Mouse (Mus musculus) heart, embryonic 12.5 days (tissue): Measurements from ENCODE around the gene Rps6kb2. TPM values are rescaled to one million over a fixed set of nuclear protein-coding genes. Genes with fewer than 3 reads are reported as not detected.

Experiments
- ATAC-seq: fragments of 200-750 bp; cut with Nextera tagmentation; 2 replicates; pipeline ENCODE4 v1.8.0; 2017; ENCODE audit warnings: moderate TSS enrichment, moderate library complexity; ENCODE audit not compliant: insufficient number of reproducible peaks, low FRiP score
- H3K27ac ChIP-seq: fragments of 300-500 bp; sonication (generic); 2 replicates; pipeline ENCODE4 v1.5.1; 2016; ENCODE audit warnings: mild to moderate bottlenecking, moderate library complexity; ENCODE audit not compliant: poor library complexity, severe bottlenecking
- H3K27me3 ChIP-seq: fragments of 300-500 bp; sonication (generic); replicated peaks from 2 replicates; pipeline ENCODE4 v1.6.1; 2016; ENCODE audit warnings: mild to moderate bottlenecking, moderate library complexity
- H3K36me3 ChIP-seq: fragments of 300-500 bp; sonication (generic); 2 replicates; pipeline ENCODE4 v1.6.1; 2016; ENCODE audit warnings: mild to moderate bottlenecking, moderate library complexity
- H3K4me1 ChIP-seq: fragments of 300-500 bp; sonication (generic); replicated peaks from 2 replicates; pipeline ENCODE4 v1.6.1; 2016; ENCODE audit warnings: mild to moderate bottlenecking
- H3K4me2 ChIP-seq: fragments of 300-500 bp; sonication (generic); 2 replicates; pipeline ENCODE4 v1.6.1; 2016; ENCODE audit warnings: mild to moderate bottlenecking, moderate library complexity
- H3K4me3 ChIP-seq: fragments of 300-500 bp; sonication (generic); 2 replicates; pipeline ENCODE4 v1.5.1; 2016; ENCODE audit warnings: mild to moderate bottlenecking
- H3K9ac ChIP-seq: fragments of 300-500 bp; sonication (generic); 2 replicates; pipeline ENCODE4 v1.6.1; 2016; ENCODE audit warnings: mild to moderate bottlenecking, moderate library complexity
- H3K9me3 ChIP-seq: fragments of 300-500 bp; sonication (generic); replicated peaks from 2 replicates; pipeline ENCODE4 v1.6.1; 2016; ENCODE audit warnings: mild to moderate bottlenecking, moderate library complexity
- WGBS: fragments of 180-500 bp; shearing (Covaris S2); methylation state at CpG from one replicate; pipeline ENCODE4 v1.1.7; 2016; 5-methylcytosine and 5-hydroxymethylcytosine counted together
- polyA plus RNA-seq: library from polyadenylated mRNA; unstranded; fragments of >200 nt; fragmentation: Nextera tagmentation; extraction: Ambion mirVana; gene quantifications from 2 replicates; pipeline ENCODE4 v1.2.1, GENCODE M21; 2016

The Rps6kb2 gene
- polyA plus RNA-seq, 1 experiment from 2014 or later: 55.7 TPM

DNA sequence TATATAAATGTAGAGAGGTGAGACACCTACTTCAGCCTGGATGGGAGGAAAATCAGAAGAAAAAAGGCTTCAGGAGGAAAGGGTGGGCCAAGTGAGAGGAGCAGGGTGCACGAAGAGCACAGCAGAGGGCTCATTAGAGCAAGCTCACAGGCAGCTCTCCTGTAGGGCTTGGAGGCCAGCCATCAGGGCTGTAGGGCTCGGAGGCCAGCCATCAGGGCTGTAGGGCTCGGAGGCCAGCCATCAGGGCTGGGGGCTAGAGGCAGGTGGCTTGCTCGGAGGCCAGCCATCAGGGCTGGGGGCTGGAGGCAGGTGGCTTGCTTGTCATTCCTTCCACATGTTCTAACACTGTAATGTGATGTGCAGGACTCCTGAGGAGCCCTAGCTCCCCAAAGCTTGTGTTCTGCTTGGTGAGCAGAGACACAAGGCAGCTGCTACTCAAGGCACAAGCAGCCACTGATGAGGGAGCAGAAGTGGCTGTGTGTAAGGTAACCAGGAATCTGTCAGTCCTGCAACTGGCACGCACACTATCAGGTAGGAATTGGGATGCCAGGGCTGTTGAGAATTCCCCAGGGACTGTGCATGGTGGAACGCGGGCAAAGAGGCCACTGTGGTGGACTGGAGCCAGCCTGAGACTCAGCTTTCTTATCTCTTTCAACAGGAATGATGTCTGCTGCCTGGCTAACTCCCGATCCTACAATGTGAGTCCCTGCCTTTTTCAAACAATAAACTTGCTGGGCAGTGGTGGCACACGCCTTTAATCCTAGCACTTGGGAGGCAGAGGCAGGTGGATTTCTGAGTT lies 3.7 kb upstream of the Rps6kb2 start:
- H3K9me3 ChIP-seq: no peaks in the 10 kb centered on the region
- 47% methylated on average over 9 of the region's 9 CpGs for WGBS
- no peak overlapping the region for H3K4me3 ChIP-seq
- ATAC-seq: no peak
- 0 out of 2 replicates have a peak, but pooled peaks cover 2% of the 10 kb centered on the region for H3K36me3 ChIP-seq
- peak overlapping the region; percentile 50 for H3K27ac ChIP-seq
- H3K27me3 ChIP-seq: no peaks in the 10 kb centered on the region
- peaks cover 40% of the 10 kb centered on the region for H3K4me1 ChIP-seq
- H3K9ac ChIP-seq: peak overlapping the region; percentile 1; the same call in 1 of the 2 replicates
- H3K4me2 ChIP-seq: no peak overlapping the region

DNA sequence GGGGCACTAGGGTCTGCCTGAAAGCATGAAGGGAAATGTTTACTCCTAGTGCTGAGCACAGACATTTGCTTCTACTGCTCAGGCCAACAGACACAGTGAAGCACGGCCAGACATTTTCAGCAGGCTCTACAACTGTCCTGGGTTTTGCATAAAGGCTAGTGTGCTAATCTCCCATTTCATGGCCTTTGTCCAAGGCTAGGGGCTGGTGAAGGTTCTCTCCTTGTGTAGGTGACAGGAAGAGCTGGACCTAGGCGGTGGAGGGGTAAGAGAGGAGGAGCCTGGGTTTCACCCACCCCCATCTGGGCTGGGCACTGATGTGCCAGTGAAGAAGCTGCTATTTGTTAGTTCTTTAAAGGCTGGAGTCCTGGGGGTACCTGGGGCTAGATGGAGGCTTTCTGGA lies 1.6 kb upstream of the Rps6kb2 start:
- H3K9ac ChIP-seq: 0 out of 2 replicates have a peak overlapping the region, but pooled peaks have one; percentile 2
- 73% methylated on average over 2 of the region's 2 CpGs for WGBS
- ATAC-seq: no peak

DNA sequence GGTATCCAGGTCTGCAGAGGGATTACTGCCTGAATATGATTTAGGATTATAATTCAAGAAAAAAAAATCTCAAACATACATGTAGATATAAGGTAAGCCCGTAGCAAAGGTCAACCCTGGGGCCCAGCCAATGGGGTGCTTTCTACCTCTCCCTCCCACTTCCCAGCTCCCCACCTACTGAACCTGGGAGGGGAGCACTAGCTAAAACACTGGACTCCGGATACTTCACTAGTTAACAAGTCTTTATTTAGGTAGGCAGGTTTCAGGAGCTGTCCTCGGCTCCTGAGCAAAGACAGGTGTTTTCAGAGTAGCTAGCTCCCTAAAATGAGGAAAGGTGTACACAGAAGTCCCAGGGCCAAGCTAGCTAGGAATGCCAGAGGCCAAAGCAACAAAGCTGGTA lies 946 bp upstream of the Rps6kb2 start:
- no peak overlapping the region for H3K4me3 ChIP-seq
- H3K36me3 ChIP-seq: peaks cover 26% of the 10 kb centered on the region
- WGBS: 76% methylated on average over 3 of the region's 3 CpGs
- peaks cover 24% of the 10 kb centered on the region for H3K4me1 ChIP-seq
- H3K4me2 ChIP-seq: no peak overlapping the region
- no peaks in the 10 kb centered on the region for H3K9me3 ChIP-seq
- H3K27me3 ChIP-seq: no peaks in the 10 kb centered on the region
- H3K27ac ChIP-seq: no peak overlapping the region
- no peak for ATAC-seq
- no peak overlapping the region for H3K9ac ChIP-seq

More for the DNA sequence above, 1.6 kb upstream of the Rps6kb2 start:
- Histone ChIP-seq H3K27ac (no peak overlapping the region), H3K36me3 (peaks cover 20% of the 10 kb centered on the region), H3K4me3 (no peak overlapping the region), H3K4me2 (no peak overlapping the region), H3K27me3 (no peaks in the 10 kb centered on the region), H3K4me1 (peaks cover 25% of the 10 kb centered on the region), H3K9me3 (no peaks in the 10 kb centered on the region)

DNA sequence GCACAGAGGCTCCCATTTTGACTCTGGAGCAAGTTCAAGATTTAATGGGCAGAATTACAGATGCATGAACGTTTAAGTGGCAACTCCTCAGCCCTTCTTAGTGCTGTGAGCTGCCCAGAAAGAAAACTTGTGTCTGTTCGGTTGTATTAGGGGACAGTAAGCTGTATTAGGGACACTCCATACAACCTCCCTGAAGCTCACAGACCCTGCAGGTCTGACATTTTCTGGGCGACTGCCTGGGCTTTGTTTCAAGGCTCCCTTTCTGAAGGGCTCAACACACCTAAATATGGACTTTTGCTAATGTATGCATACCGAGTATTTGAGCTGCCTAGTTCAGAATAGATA lies 361 bp upstream of the Rps6kb2 start:
- Histone ChIP-seq H3K4me1 (peaks cover 24% of the 10 kb centered on the region), H3K27me3 (no peaks in the 10 kb centered on the region), H3K9me3 (no peaks in the 10 kb centered on the region), H3K4me3 (peak overlapping the region; percentile 73), H3K27ac (peak overlapping the region; percentile 41; the same call in 1 of the 2 replicates), H3K36me3 (peaks cover 32% of the 10 kb centered on the region), H3K9ac (peak overlapping the region; percentile 58; the same call in 1 of the 2 replicates), H3K4me2 (peak overlapping the region; percentile 95)
- no peak for ATAC-seq
- WGBS: 39% methylated on average over 4 of the region's 4 CpGs

DNA sequence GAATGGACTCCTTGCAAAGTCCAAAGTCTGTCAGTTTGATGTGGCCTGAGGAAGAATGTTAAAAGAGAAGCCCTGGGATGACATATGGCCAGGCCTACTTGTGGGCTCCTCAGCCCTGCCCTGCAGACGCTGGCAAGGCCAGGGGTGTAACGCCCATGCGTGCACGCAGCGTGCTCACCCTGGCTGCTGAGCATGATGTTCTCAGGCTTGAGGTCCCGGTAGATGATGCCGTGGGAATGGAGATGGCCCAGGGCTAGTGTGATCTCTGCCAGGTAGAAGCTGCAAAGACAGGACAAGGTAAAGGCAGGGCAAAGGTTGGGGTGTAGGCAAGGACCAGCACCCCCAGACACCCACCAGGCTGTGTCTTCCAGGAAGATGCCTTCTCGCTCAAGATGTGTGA lies 4.1 kb downstream of the Rps6kb2 start:
- H3K4me3 ChIP-seq: no peak overlapping the region
- no peak overlapping the region for H3K9ac ChIP-seq
- no peak overlapping the region for H3K27ac ChIP-seq
- no peaks in the 10 kb centered on the region for H3K9me3 ChIP-seq
- H3K4me2 ChIP-seq: no peak overlapping the region
- peaks cover 22% of the 10 kb centered on the region for H3K4me1 ChIP-seq
- H3K36me3 ChIP-seq: peaks cover 63% of the 10 kb centered on the region
- H3K27me3 ChIP-seq: no peaks in the 10 kb centered on the region
- ATAC-seq: no peak
- WGBS: 95% methylated on average over 8 of the region's 8 CpGs

DNA sequence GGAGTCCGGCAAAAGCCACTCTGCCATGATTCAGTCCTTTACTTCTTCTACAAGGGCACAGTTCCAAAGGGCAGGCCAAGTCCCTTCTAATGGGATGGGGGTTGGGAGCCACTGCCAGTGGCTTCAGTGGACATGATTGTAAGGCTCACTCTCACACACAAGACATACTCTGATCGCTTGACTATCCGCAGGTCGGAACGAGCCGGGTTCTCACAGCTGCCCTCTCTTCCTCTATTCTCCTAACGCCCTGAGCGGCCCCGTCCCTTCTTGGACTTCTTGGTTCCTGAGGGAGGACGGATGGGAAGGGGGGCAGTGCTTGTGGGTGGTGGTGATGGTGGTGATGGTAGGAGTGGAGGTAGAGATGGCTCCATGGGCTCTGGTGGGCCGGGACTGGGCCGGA lies 6.4 kb downstream of the Rps6kb2 start:
- Histone ChIP-seq H3K27me3 (no peaks in the 10 kb centered on the region), H3K36me3 (peaks cover 81% of the 10 kb centered on the region), H3K4me1 (peaks cover 26% of the 10 kb centered on the region), H3K27ac (no peak overlapping the region), H3K9ac (no peak overlapping the region), H3K4me3 (no peak overlapping the region), H3K4me2 (no peak overlapping the region), H3K9me3 (no peaks in the 10 kb centered on the region)
- ATAC-seq: no peak
- WGBS: 92% methylated on average over 12 of the region's 12 CpGs

DNA sequence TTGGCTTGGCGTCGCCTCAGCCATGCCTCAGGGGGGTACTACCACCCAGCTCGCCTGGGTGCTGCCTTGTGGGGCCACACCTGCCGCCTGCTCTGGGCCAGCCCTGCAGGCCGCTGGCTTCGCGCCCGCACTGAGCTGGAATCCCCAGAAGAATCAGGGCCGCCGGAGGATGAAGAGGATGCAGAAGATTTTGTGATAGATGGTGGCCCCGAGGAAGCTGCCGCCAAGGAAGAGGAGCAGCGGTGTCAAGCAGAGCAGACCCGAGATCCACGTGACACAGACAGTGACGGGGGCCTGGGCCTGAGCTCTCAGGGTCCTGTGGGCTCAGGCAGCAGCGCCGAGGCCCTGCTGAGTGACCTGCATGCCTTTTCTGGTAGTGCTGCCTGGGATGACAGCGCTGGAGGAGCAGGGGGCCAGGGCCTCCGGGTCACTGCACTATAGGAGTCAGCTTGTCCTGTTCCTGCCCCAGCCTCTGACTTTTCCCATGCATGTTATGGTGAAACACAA lies 7.0 kb downstream of the Rps6kb2 start:
- no peak overlapping the region for H3K4me3 ChIP-seq

DNA sequence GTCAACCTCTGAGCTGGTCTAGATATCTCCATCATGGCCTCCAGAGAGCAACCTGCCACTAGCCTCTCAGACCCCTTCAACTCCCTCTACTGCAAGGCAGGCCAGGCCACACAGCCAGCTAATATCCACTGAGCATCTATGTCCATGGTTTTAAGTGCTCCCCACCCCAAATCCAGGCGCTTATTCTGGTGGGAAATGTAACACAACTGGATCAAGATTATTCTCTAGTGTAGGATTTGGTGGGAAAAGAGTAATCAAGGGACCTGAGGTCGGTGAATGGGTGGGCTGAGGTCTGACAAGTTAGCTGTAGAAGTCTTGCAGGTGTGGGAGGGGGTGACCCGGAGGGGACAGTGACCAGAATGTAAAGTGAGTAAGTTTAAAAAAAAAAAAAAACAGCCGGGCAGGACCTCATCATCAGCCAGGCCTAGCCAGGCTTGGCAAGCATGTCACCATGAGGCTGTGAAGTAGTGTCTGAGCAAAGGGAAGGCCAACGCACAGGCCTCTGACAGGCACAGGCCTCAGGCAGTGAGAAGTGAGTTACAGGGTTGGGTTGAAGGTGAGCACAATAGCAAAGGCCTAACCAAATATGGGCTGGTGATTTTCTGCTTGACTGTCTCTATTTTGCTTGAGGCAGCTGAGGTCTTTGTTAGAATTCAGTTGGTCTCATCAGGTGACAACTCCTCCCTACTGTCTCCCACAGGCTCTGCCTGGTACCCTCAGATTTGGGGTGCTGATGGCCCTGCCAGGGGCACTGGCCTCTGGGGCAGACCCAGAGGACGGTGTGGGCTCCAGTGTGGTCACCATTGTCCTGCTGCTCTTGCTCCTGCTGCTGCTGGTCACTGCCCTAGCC lies 7.7 kb downstream of the Rps6kb2 start:
- H3K9me3 ChIP-seq: no peaks in the 10 kb centered on the region
- peaks cover 81% of the 10 kb centered on the region for H3K36me3 ChIP-seq
- 0 out of 2 replicates have a peak overlapping the region, but pooled peaks have one; percentile 10 for H3K27ac ChIP-seq
- 82% methylated on average over 6 of the region's 6 CpGs for WGBS
- peaks cover 38% of the 10 kb centered on the region for H3K4me1 ChIP-seq
- H3K9ac ChIP-seq: no peak overlapping the region
- H3K4me3 ChIP-seq: no peak overlapping the region
- H3K4me2 ChIP-seq: no peak overlapping the region
- no peaks in the 10 kb centered on the region for H3K27me3 ChIP-seq
- ATAC-seq: no peak

More for the DNA sequence above, 7.0 kb downstream of the Rps6kb2 start:
- WGBS: 74% methylated on average over 20 of the region's 20 CpGs
- no peak overlapping the region for H3K4me2 ChIP-seq
- no peak overlapping the region for H3K9ac ChIP-seq
- H3K4me1 ChIP-seq: peaks cover 32% of the 10 kb centered on the region
- peaks cover 81% of the 10 kb centered on the region for H3K36me3 ChIP-seq
- H3K27ac ChIP-seq: 0 out of 2 replicates have a peak overlapping the region, but pooled peaks have one; percentile 10
- H3K27me3 ChIP-seq: no peaks in the 10 kb centered on the region
- ATAC-seq: no peak
- no peaks in the 10 kb centered on the region for H3K9me3 ChIP-seq

DNA sequence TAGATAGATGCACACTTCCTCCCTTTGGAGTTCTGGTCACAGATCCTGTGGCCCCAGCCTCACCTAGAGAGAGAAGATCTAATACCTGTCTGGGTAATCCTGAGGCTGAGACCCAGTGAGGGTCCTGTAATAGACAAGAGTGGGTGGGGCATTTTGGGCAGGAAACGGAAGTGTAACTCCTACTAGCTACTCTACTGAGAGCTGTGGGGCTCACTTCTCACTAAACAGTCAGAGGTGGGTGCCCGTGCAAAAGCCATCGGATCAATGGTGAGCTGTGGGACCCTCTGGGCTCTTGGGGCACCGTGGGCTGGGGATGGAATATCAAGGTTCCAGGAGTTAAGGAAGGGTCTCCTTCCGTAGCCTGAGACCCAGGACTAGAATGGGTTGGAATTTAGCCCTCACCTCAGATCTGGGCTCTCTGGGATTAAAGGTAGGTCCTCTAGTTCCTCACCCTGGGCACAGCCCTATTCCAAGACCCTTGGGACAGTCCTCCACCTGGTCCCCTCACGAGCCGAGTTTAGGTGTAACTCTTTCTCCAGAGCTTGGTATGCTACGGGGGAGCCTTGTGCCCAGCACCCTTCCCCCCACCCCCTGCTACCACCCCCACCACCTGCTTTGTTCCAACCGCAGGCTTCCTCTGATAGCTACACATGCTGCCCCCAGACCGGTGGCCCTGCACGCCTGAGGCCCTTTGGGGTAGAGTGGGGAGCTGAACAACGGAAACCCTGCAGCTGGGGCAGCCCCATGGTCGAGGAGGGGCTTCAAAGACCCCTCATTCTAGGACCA lies 8.5 kb downstream of the Rps6kb2 start:
- no peak for ATAC-seq
- Histone ChIP-seq H3K4me2 (no peak overlapping the region), H3K4me3 (no peak overlapping the region), H3K27ac (no peak overlapping the region), H3K36me3 (peaks cover 83% of the 10 kb centered on the region), H3K9me3 (no peaks in the 10 kb centered on the region), H3K27me3 (no peaks in the 10 kb centered on the region), H3K4me1 (peaks cover 44% of the 10 kb centered on the region), H3K9ac (no peak overlapping the region)
- WGBS: 71% methylated on average over 13 of the region's 13 CpGs

DNA sequence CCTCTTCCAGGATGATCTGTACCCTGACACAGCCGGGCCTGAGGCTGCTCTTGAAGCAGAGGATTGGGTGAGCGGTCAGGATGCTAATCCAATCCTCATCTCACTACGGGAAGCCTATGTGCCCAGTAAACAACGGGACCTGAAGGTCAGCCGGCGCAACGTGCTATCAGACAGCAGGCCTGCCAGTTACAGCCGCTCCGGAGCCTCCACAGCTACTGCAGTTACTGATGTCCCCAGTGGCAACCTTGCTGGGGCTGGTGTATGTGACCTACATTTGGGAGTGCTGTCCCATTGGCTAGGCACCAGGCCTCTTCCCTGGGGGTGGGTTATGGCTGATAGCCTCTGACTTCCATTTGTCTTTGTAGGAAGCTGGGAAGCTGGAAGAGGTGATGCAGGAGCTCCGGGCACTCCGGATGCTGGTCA lies 9.9 kb downstream of the Rps6kb2 start, which contains the start of gene Ptprcap:
TSS of gene Ptprcap (plus strand) at position 373 of the 423 bp plus-strand sequence.
- Histone ChIP-seq H3K27ac (no peak within 1 kb of the TSS), H3K27me3 (no peaks in the 10 kb centered on the region), H3K4me3 (no peak within 1 kb of the TSS), H3K36me3 (peaks cover 69% of the 10 kb centered on the region), H3K9ac (no peak within 1 kb of the TSS), H3K4me1 (peaks cover 52% of the 10 kb centered on the region), H3K9me3 (no peaks in the 10 kb centered on the region), H3K4me2 (no peak within 1 kb of the TSS)
- WGBS: 52% methylated on average over 11 of the region's 11 CpGs
- ATAC-seq: no peak
